Mouse (Mus musculus) layer of hippocampus, adult 2 months (tissue): ENCODE measurements around the gene Pex13. TPM values are rescaled to one million over a fixed set of nuclear protein-coding genes. Genes with fewer than 3 reads are reported as not detected.

ENCODE experiments used
- DNase-seq, 2 experiments: peaks; one replicate each; pipeline ENCODE4 v3.0.0; 2022; ENCODE audit warnings: low spot score in 2 of 2
- H3K27ac ChIP-seq: fragments of 200-600 bp; 2 replicates; pipeline ENCODE4 v1.8.1; 2022
- H3K4me3 ChIP-seq: fragments of 200-600 bp; 2 replicates; pipeline ENCODE4 v1.8.1; 2022; ENCODE audit warnings: mild to moderate bottlenecking
- CTCF ChIP-seq: fragments of 200-600 bp; conservative IDR thresholded peaks from 2 replicates; pipeline ENCODE4 v1.8.1; 2022; ENCODE audit warnings: antibody characterized with exemption, mild to moderate bottlenecking, moderate library complexity
- long read RNA-seq, 2 experiments: library from polyadenylated mRNA; stranded (forward); transcript quantifications; one replicate each; pipeline ENCODE4 v2.0.0; 2021; ENCODE audit warnings: borderline mapping rate in 2 of 2
- total RNA-seq, 2 experiments: library from RNA; stranded (reverse); gene quantifications; 2 replicates each; pipeline ENCODE4 v1.2.3; 2021

The Pex13 gene
- 10 to 100 TPM; 22.8 to 34.0 TPM for total RNA-seq
- long read RNA-seq, experiment 1, full-length matches to known transcripts, result 21 of 25 reads
- long read RNA-seq, experiment 1, partial matches to known transcripts, result 0 of 25 reads
- long read RNA-seq, experiment 1, other reads (novel, unspliced or antisense), result 4 of 25 reads
- long read RNA-seq, experiment 2, full-length matches to known transcripts, result 35 of 37 reads
- long read RNA-seq, experiment 2, partial matches to known transcripts, result 0 of 37 reads
- long read RNA-seq, experiment 2, other reads (novel, unspliced or antisense), result 2 of 37 reads

GRCm38 (mm10) chr11:23665798-23666501 lies at the start of gene Pex13:
Gene Pex13 (minus strand): TSS chr11:23665959.
- DNase-seq, result peak; percentile 89 to 90
- TF ChIP-seq CTCF, result 0 out of 2 replicates have a peak, but pooled peaks have one; percentile 2
- Histone ChIP-seq H3K4me3 (peak within 1 kb of the TSS; percentile 96), H3K27ac (peak within 1 kb of the TSS; percentile 97)

- no peak for TF ChIP-seq CTCF
- Histone ChIP-seq H3K27ac (no peak overlapping the region), H3K4me3 (no peak overlapping the region)
- no peak for DNase-seq
Observed at GRCm38 (mm10) chr11:23712299-23712698, 46.5 kb upstream of the Pex13 start.

GRCm38 (mm10) chr11:23704604-23705294 lies 39.0 kb upstream of the Pex13 start:
- DNase-seq, result no peak
- Histone ChIP-seq H3K27ac (no peak overlapping the region), H3K4me3 (no peak overlapping the region)
- no peak for TF ChIP-seq CTCF

- DNase-seq, result no peak
- H3K27ac ChIP-seq, result no peak overlapping the region
- no peak for TF ChIP-seq CTCF
- H3K4me3 ChIP-seq, result no peak overlapping the region
Observed at GRCm38 (mm10) chr11:23701831-23702230, 36.1 kb upstream of the Pex13 start.

GRCm38 (mm10) chr11:23699414-23700095 lies 33.8 kb upstream of the Pex13 start:
- Histone ChIP-seq H3K4me3 (no peak overlapping the region), H3K27ac (peak overlapping the region; percentile 40)
- no peak for TF ChIP-seq CTCF
- no peak for DNase-seq

GRCm38 (mm10) chr11:23698526-23698925 lies 32.8 kb upstream of the Pex13 start:
- DNase-seq, result no peak
- Histone ChIP-seq H3K4me3 (no peak overlapping the region), H3K27ac (no peak overlapping the region)
- no peak for TF ChIP-seq CTCF

DNA sequence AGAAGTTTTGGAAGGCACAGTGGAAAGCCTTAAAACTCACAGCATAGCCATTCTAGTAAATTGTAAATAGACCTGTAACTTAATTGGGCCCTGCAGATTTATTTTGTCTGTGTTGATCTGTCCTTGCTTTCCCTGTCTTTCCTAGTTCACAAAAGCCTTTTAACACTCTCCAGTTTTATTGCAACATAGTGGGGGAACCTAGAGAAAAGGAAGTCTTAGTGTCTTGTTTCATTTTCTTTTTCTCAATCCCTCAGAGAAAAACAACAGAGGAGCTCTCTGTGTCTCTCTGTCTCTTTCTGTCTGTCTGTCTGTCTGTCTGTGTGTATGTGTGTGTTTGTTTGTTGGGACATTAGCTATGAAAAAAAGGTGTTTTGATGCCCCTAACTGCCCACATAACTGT lies 30.1 kb upstream of the Pex13 start:
- peak overlapping the region; percentile 28; the same call in 1 of the 2 replicates for H3K27ac ChIP-seq
- H3K4me3 ChIP-seq, result no peak overlapping the region
- TF ChIP-seq CTCF, result no peak
- DNase-seq, result no peak

GRCm38 (mm10) chr11:23693286-23693685 lies 27.5 kb upstream of the Pex13 start:
- Histone ChIP-seq H3K4me3 (no peak overlapping the region), H3K27ac (no peak overlapping the region)
- TF ChIP-seq CTCF, result no peak
- DNase-seq, result no peak

DNA sequence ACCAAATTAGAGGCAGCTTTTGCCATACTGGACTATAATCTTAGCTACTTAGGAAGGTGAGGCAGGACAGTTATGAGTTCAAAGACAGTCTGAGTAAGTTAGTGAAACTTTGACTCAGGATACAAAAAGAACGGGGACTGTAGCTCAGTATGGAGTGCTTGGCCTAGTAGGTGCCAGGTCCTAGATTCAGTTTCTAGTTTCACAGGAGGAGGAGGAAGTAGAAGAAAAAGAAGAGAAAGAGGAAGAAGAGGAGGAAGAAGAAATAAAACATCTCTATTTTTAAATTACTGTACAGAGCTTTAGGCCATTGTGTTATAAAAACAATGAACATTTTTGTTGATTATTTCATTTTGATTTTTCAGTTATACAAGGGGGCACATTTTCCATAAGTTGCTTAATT lies 22.3 kb upstream of the Pex13 start:
- no peak for DNase-seq
- no peak for TF ChIP-seq CTCF
- Histone ChIP-seq H3K27ac (no peak overlapping the region), H3K4me3 (no peak overlapping the region)

DNA sequence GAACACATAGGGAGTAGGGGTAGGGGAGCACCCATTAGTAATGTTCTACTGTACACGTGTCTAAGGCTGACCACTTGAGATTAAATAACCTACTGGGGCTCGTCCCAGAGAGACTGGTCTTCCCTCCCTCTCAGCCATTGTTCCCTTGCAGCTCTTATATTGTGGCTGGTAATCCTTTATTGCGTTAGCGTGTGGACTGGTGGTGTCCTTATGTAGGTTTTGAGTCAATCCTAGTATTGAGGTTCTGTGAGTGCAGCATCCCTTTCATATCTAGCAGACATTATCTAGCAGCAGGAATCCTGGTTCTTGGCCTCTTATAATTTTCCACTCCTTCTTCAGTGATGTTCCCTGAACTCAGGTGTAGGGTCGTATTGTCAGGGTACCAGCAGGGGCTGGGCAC lies 20.9 kb upstream of the Pex13 start:
- Histone ChIP-seq H3K27ac (no peak overlapping the region), H3K4me3 (no peak overlapping the region)
- no peak for DNase-seq
- no peak for TF ChIP-seq CTCF

DNA sequence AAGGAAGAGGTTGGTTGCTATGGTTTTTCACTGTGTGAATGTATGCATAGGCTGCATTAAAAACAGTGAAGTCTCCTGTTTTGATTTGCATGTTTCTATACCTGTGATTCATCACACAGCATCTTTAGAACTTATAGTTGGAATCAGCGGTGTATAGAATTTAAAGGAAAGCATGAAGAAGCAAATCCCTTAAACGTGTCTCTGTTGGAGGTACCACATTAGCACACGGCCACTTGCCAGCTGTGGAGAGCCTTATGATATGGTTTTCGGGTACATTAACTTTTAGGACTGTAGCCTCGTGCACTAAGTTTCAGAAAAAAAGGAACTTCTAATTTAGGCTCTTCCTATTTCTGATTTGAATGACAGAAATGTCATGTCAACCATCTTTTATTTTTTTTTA lies 16.8 kb upstream of the Pex13 start:
- no peak for DNase-seq
- Histone ChIP-seq H3K4me3 (no peak overlapping the region), H3K27ac (no peak overlapping the region)
- no peak for TF ChIP-seq CTCF

DNA sequence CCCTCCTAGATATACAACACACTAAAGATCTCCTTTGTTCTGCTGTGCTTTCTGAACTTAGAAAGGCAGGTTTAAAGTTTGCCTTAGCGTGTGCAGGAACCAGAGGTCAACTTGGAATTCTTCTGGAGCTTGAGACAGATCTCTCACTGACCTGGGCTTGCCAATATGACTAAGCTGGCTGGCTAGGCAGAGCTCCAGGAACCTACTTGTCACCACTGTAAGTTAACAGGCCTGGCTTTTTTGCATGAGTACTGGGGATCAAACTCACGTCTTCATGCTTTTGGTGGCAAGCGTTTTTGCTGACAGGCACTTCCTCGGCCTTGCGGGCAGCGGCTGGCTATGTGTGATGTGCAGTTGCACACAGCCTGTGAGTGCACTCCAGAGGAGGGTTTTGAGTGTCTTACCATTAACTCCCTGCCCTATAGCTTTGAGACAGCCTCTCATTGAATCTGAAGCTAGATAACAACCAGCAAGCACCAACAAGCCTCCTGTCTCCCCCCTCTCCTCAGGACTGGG lies 14.7 kb upstream of the Pex13 start:
- TF ChIP-seq CTCF, result no peak
- Histone ChIP-seq H3K4me3 (no peak overlapping the region), H3K27ac (no peak overlapping the region)
- DNase-seq, result no peak
